Mouse (Mus musculus) neural tube, embryonic 14.5 days (tissue): ENCODE results near the gene BC024063. TPM values are rescaled to one million over a fixed set of nuclear protein-coding genes. Genes with fewer than 3 reads are reported as not detected.
"Not testable (repeated sequence)": the region's sequence is repeated elsewhere in the genome, so short reads cannot be mapped to it uniquely, and the experiment has no call there.

Experiments used
- ATAC-seq: fragments of 200-750 bp; cut with Nextera tagmentation; 2 replicates; pipeline ENCODE4 v1.8.0; 2017; ENCODE audit warnings: low read depth, mild to moderate bottlenecking, moderate TSS enrichment, moderate library complexity
- H3K27ac ChIP-seq: fragments of 300-500 bp; sonication (generic); 2 replicates; pipeline ENCODE4 v1.5.1; 2014; ENCODE audit warnings: low read depth, mild to moderate bottlenecking, control low read depth, low read length, moderate library complexity, mixed read lengths
- H3K27me3 ChIP-seq: fragments of 300-500 bp; sonication (generic); 2 replicates; pipeline ENCODE4 v1.6.1; 2014; ENCODE audit warnings: low read length; ENCODE audit not compliant: control insufficient read depth, insufficient read depth
- H3K36me3 ChIP-seq: fragments of 300-500 bp; sonication (generic); 2 replicates; pipeline ENCODE4 v1.6.1; 2014; ENCODE audit warnings: low read length, mixed read lengths; ENCODE audit not compliant: control insufficient read depth, insufficient read depth
- H3K4me1 ChIP-seq: fragments of 300-500 bp; sonication (generic); 2 replicates; pipeline ENCODE4 v1.6.1; 2014; ENCODE audit warnings: low read length; ENCODE audit not compliant: control insufficient read depth, insufficient read depth
- H3K4me2 ChIP-seq: fragments of 300-500 bp; sonication (generic); 2 replicates; pipeline ENCODE4 v1.6.1; 2014; ENCODE audit warnings: mild to moderate bottlenecking, low read depth, low read length, control low read depth
- H3K4me3 ChIP-seq: fragments of 300-500 bp; sonication (generic); 2 replicates; pipeline ENCODE4 v1.5.1; 2014; ENCODE audit warnings: low read depth, low read length, control low read depth, mixed read lengths
- H3K9ac ChIP-seq: fragments of 300-500 bp; sonication (generic); replicated peaks from 2 replicates; pipeline ENCODE4 v1.6.1; 2014; ENCODE audit warnings: low read depth, mild to moderate bottlenecking, control low read depth, low read length, mixed read lengths
- H3K9me3 ChIP-seq: fragments of 300-500 bp; sonication (generic); 2 replicates; pipeline ENCODE4 v1.6.1; 2016; ENCODE audit warnings: low read length; ENCODE audit not compliant: control insufficient read depth
- WGBS: fragments of 180-500 bp; shearing (Covaris S2); extraction: QIAGEN DNeasy Blood & Tissue Kit; methylation state at CpG from one replicate; pipeline ENCODE4 v1.1.7; 2014; 5-methylcytosine and 5-hydroxymethylcytosine counted together
- polyA plus RNA-seq: library from polyadenylated mRNA; unstranded; fragments of >200 nt; fragmentation: Nextera tagmentation; extraction: Ambion mirVana; gene quantifications from 2 replicates; pipeline ENCODE4 v1.2.1, GENCODE M21; 2014

BC024063 gene
- 9.5 and 11.0 TPM in 2 replicates for polyA plus RNA-seq

GRCm38 (mm10) chr10:82082728-82083621 is at the start of gene BC024063:
Gene BC024063, plus strand, starts transcription at chr10:82083353.
- ATAC-seq, result peak; percentile 99
- H3K27me3 ChIP-seq, H3K36me3 ChIP-seq, H3K4me1 ChIP-seq, H3K9me3 ChIP-seq: not testable (repeated sequence)
- Histone ChIP-seq H3K27ac (peak within 1 kb of the TSS; percentile 82), H3K9ac (peak within 1 kb of the TSS; percentile 46), H3K4me3 (peak within 1 kb of the TSS; percentile 41), H3K4me2 (peak within 1 kb of the TSS; percentile 42)
- 19% methylated on average over 42 of the region's 42 CpGs for WGBS

DNA sequence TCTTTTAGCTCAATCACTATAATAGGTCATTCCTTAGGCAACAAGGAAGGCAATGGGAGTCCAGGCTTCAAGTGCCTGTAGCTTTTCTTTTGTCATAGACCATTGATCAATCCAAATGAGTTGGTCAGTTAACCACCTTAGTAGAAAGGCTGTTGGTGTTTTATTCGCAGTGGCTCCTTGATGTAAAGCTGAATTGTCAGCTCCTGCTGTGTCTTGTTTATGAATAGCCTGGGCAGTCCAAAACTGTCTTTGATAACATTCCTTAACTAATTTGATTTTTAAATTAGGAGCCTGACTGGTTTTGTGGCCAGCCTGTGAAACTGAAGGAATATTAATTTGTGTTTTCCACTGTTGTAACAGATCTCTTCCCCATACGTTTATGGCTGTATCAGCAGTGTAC is 41.0 kb upstream of the BC024063 start:
- Histone ChIP-seq H3K9me3 (no peaks in the 10 kb centered on the region; the same call in 1 of the 2 replicates), H3K27me3 (no peaks in the 10 kb centered on the region), H3K9ac (no peak overlapping the region), H3K4me1 (0 out of 2 replicates have a peak, but pooled peaks cover under 1% of the 10 kb centered on the region), H3K36me3 (no peaks in the 10 kb centered on the region), H3K27ac (no peak overlapping the region), H3K4me2 (no peak overlapping the region), H3K4me3 (no peak overlapping the region)
- ATAC-seq, result no peak
- 78% methylated on average over 2 of the region's 2 CpGs for WGBS

DNA sequence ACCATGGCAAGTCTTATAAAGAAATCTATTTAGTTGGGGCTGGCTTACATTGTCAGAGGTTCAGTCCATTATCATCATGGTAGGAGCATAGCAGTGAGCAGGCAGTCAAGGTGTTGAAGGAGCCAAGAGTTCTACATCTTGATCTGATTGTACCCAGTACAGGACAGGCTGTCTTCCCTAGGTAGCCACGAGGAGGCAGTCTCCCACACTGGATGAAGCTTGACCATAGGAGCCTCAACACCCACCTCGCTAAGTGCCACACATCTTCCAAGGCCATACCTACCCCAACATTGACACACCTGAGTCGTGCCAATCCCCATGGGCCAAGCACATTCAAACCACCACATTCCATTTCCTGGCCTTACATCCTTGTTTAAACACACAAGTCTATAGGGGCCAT is 36.5 kb upstream of the BC024063 start:
- no peak overlapping the region for H3K4me2 ChIP-seq
- WGBS, result 88% methylated on average over 3 of the region's 3 CpGs
- no peak overlapping the region for H3K4me3 ChIP-seq
- no peak for ATAC-seq
- H3K9ac ChIP-seq, result no peak overlapping the region
- H3K9me3 ChIP-seq, result peaks cover 9% of the 10 kb centered on the region
- H3K27ac ChIP-seq, result no peak overlapping the region
- 0 out of 2 replicates have a peak, but pooled peaks cover 3% of the 10 kb centered on the region for H3K4me1 ChIP-seq
- no peaks in the 10 kb centered on the region for H3K27me3 ChIP-seq
- no peaks in the 10 kb centered on the region for H3K36me3 ChIP-seq

- Histone ChIP-seq H3K9ac (peak within 1 kb of the TSS; percentile 90), H3K27me3 (no peaks in the 10 kb centered on the region), H3K4me1 (0 out of 2 replicates have a peak, but pooled peaks cover 3% of the 10 kb centered on the region), H3K9me3 (peaks cover 21% of the 10 kb centered on the region), H3K36me3 (no peaks in the 10 kb centered on the region), H3K4me2 (peak within 1 kb of the TSS; percentile 46), H3K4me3 (peak within 1 kb of the TSS; percentile 66), H3K27ac (peak within 1 kb of the TSS; percentile 95)
- 10% methylated on average over 35 of the region's 35 CpGs for WGBS
- ATAC-seq, result peak; percentile 100
Measured at GRCm38 (mm10) chr10:82047597-82048459, 35.3 kb upstream of the BC024063 start, which contains the start of gene Zfp873. Gene Zfp873, plus strand, starts transcription at chr10:82048123.

DNA sequence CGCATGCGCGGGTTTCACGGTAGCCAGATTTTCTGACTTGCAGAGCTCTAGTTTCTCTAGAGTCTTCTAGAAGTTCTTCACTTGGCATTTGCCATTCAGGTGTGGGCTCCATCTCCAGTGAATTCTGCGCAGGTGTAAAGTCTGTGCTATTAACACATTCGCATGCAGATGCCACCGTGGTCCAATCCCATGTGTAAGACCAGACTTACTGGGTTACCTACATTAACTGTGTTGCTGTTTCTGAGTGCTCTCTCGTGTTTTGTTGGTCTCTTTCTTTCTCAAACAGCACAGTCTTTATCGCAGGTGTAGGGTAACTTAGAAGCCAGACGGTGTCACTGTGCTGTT is 34.7 kb upstream of the BC024063 start:
- H3K27ac ChIP-seq, result peak overlapping the region; percentile 95
- H3K27me3 ChIP-seq, H3K36me3 ChIP-seq, ATAC-seq, H3K4me1 ChIP-seq: not testable (repeated sequence)
- peaks cover 27% of the 10 kb centered on the region for H3K9me3 ChIP-seq
- peak overlapping the region; percentile 66 for H3K4me3 ChIP-seq
- H3K9ac ChIP-seq, result peak overlapping the region; percentile 90
- H3K4me2 ChIP-seq, result peak overlapping the region; percentile 46
- 31% methylated on average over 10 of the region's 10 CpGs for WGBS

- H3K27ac ChIP-seq, result peak overlapping the region; percentile 28; the same call in 1 of the 2 replicates
- H3K9me3 ChIP-seq, H3K4me1 ChIP-seq, H3K27me3 ChIP-seq, ATAC-seq, H3K36me3 ChIP-seq: not testable (repeated sequence)
- H3K9ac ChIP-seq, result peak overlapping the region; percentile 46; the same call in 1 of the 2 replicates
- H3K4me3 ChIP-seq, result peak overlapping the region; percentile 41
- peak overlapping the region; percentile 42 for H3K4me2 ChIP-seq
- WGBS, result 24% methylated on average over 14 of the region's 14 CpGs
Measured at GRCm38 (mm10) chr10:82083622-82083971, 444 bp downstream of the BC024063 start.

DNA sequence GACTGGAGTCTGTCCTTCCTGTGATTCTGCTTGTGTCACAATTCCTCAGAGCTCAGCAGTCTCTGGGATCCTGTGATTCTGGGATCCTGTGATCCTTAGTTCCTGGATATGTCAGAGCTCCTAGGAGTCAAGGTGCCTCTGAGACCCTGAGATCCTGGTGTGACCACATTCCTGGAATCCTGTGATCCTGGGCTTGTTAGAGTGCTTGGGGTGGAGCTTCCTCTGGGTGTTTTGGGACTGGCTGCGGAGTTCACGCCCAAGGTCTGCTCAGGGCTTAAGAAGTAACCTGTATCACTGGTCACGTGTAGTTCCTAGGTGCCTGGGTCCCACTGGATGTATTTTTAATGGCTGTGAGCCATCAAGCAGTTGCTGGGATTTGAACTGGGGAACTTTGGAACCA is 34.1 kb downstream of the BC024063 start:
- no peaks in the 10 kb centered on the region for H3K27me3 ChIP-seq
- no peak overlapping the region for H3K4me3 ChIP-seq
- 75% methylated on average over 3 of the region's 3 CpGs for WGBS
- no peak overlapping the region for H3K9ac ChIP-seq
- H3K4me2 ChIP-seq, result no peak overlapping the region
- ATAC-seq, result no peak
- H3K27ac ChIP-seq, result no peak overlapping the region
- no peaks in the 10 kb centered on the region for H3K4me1 ChIP-seq
- H3K36me3 ChIP-seq, result no peaks in the 10 kb centered on the region
- peaks cover 28% of the 10 kb centered on the region for H3K9me3 ChIP-seq

DNA sequence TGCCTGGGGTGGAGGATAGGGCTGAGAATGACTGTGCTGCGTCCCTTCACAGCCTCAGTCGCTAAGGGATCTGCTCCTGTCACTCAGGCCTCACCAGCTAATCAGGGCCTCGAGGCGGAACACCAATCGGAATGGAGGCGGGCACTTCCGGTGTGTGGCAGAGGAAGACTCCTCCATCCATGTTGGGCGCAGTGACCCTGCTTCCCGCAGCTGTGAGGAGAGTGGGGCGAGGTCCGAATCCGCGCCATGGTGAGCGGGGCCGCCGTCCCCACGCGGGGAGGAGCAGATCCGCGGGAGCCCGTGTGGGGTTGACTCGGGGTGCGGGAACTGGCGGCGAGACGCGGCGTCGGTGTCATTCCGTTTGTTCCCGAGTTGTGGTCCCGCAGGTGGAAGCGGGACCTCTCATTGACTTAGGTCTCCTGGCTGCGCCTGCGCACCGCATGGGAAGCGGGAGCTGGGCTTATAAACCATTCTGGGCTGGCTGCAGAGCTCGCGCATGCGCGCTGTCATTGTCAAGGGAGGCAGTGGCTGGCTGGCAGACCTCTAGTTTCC is 44.8 kb downstream of the BC024063 start, which contains the start of gene AU041133:
Gene AU041133 (plus strand): TSS at position 164 of the 552 bp plus-strand sequence.
- H3K9me3 ChIP-seq, result peaks cover 4% of the 10 kb centered on the region; the same call in 1 of the 2 replicates
- H3K9ac ChIP-seq, result peak within 1 kb of the TSS; percentile 61
- 0 out of 2 replicates have a peak, but pooled peaks cover 2% of the 10 kb centered on the region for H3K4me1 ChIP-seq
- peak within 1 kb of the TSS; percentile 53 for H3K4me2 ChIP-seq
- ATAC-seq, result peak; percentile 100
- 2% methylated on average over 41 of the region's 41 CpGs for WGBS
- H3K27ac ChIP-seq, result peak within 1 kb of the TSS; percentile 83
- peak within 1 kb of the TSS; percentile 59 for H3K4me3 ChIP-seq
- no peaks in the 10 kb centered on the region for H3K27me3 ChIP-seq
- H3K36me3 ChIP-seq, result no peaks in the 10 kb centered on the region
